ENCODE assay signal across 15 mouse cellular contexts in the genomic region with DNA sequence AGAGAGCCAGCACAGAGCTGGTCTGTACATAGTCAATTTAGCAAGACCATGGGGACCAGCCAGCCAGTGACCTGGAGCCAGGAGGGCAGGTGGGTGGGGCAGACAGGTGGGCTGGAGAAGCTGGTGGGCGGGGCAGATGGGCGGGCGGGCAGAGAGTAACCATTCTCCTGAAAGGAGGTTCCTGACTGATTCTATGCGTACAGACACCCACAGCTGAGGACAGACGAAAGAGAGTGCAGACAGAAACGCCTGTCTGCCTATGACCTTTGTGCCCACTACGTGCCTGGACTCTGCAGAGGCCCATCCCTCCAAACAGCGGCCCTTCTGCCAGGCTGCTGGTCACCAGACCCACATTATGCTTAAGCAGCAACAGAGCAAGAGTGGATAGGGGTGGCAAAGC. TPM values are rescaled to one million over a fixed set of nuclear protein-coding genes. Genes with fewer than 3 reads are reported as not detected.
DNase-seq lines count a peak whose midpoint lies in the region; ATAC-seq and TF ChIP-seq lines count a peak whose summit lies in the region.
"Had no signal": no experiment of that assay in that cellular context is flagged by ENCODE, and none has a peak within 500 bp of the region (broad histone marks: within the 10 kb centered on the region; RNA-seq: fewer than 3 reads in every experiment).

No protein-coding gene starts in this region.

- ATAC-seq in kidney, embryonic 14.5 days (ENCODE audit: low FRiP score, low TSS enrichment): no peak
- ATAC-seq in intestine, postnatal 0 days: 0 out of 2 replicates have a peak, but pooled peaks have one; percentile 19
- peak; percentile 82 for ATAC-seq in liver, embryonic 15.5 days (ENCODE audit: insufficient read depth)
- no peak for ATAC-seq in erythroid progenitor cell, adult 5-6 weeks (replicated peaks; ENCODE audit: low FRiP score, poor library complexity, severe bottlenecking)
- ATAC-seq: forebrain, embryonic 16.5 days; hindbrain, embryonic 16.5 days had no signal

- H3K9me3 ChIP-seq in kidney, embryonic 14.5 days (ENCODE audit: control insufficient read depth, low read length): no peaks in the 10 kb centered on the region
- no peaks in the 10 kb centered on the region for H3K9me3 ChIP-seq in intestine, postnatal 0 days (ENCODE audit: control insufficient read depth)
- no peaks in the 10 kb centered on the region for H3K9me3 ChIP-seq in liver, embryonic 15.5 days (replicated peaks)
- H3K9me3 ChIP-seq: embryonic facial prominence, embryonic 15.5 days had no signal

- TF ChIP-seq CTCF in intestine, postnatal 0 days (IDR thresholded peaks at IDR 0.05; ENCODE audit: low read depth): no peak

- H3K4me3 ChIP-seq in kidney, embryonic 14.5 days (ENCODE audit: low read length): no peak overlapping the region
- no peak overlapping the region for H3K4me3 ChIP-seq in intestine, postnatal 0 days (ENCODE audit: low read depth, low read length)
- no peak overlapping the region for H3K4me3 ChIP-seq in liver, embryonic 15.5 days (replicated peaks)
- H3K4me3 ChIP-seq: embryonic facial prominence, embryonic 15.5 days had no signal

- DNase-seq in kidney, adult 18-20 months: peak; percentile 53
- peak; percentile 77 for DNase-seq in kidney, postnatal 14 days
- DNase-seq in embryo, embryonic 10.5 days (ENCODE audit: low spot score): no peak
- DNase-seq: layer of hippocampus, adult 9-11 months; lung, embryonic 14.5 days; right cerebral cortex, adult 18-20 months had no signal

- WGBS in kidney, embryonic 14.5 days: 24% methylated on average over 5 of the region's 8 CpGs
- WGBS in intestine, postnatal 0 days: 15% methylated on average over 8 of the region's 8 CpGs
- WGBS in liver, embryonic 15.5 days (ENCODE audit: insufficient replicate concordance): 30% methylated on average over 8 of the region's 8 CpGs

- H3K27me3 ChIP-seq in kidney, embryonic 14.5 days (ENCODE audit: control insufficient read depth, insufficient read depth, low read length): 0 out of 2 replicates have a peak, but pooled peaks cover 2% of the 10 kb centered on the region
- no peaks in the 10 kb centered on the region for H3K27me3 ChIP-seq in intestine, postnatal 0 days (replicated peaks; ENCODE audit: control insufficient read depth, insufficient read depth, low read length)
- no peaks in the 10 kb centered on the region for H3K27me3 ChIP-seq in liver, embryonic 15.5 days
- H3K27me3 ChIP-seq: embryonic facial prominence, embryonic 15.5 days had no signal

- no peaks in the 10 kb centered on the region for H3K4me1 ChIP-seq in kidney, embryonic 14.5 days (ENCODE audit: control insufficient read depth, insufficient read depth, low read length)
- H3K4me1 ChIP-seq in intestine, postnatal 0 days (replicated peaks; ENCODE audit: control insufficient read depth, insufficient read depth, low read length): no peaks in the 10 kb centered on the region
- peaks cover 7% of the 10 kb centered on the region; the same call in 1 of the 2 replicates for H3K4me1 ChIP-seq in liver, embryonic 15.5 days (replicated peaks)
- H3K4me1 ChIP-seq: embryonic facial prominence, embryonic 15.5 days had no signal

- H3K4me2 ChIP-seq in kidney, embryonic 14.5 days (replicated peaks; ENCODE audit: low read depth, low read length): no peak overlapping the region
- no peak overlapping the region for H3K4me2 ChIP-seq in intestine, postnatal 0 days (replicated peaks; ENCODE audit: low read depth)
- H3K4me2 ChIP-seq in liver, embryonic 15.5 days: no peak overlapping the region
- H3K4me2 ChIP-seq: embryonic facial prominence, embryonic 15.5 days; lung, embryonic 14.5 days had no signal

- no peak overlapping the region for H3K9ac ChIP-seq in kidney, embryonic 14.5 days (ENCODE audit: low read depth, low read length)
- no peak overlapping the region for H3K9ac ChIP-seq in intestine, postnatal 0 days (ENCODE audit: low read depth, low read length)
- no peak overlapping the region for H3K9ac ChIP-seq in liver, embryonic 15.5 days
- H3K9ac ChIP-seq: embryonic facial prominence, embryonic 15.5 days; lung, embryonic 14.5 days had no signal

- H3K36me3 ChIP-seq in kidney, embryonic 14.5 days (ENCODE audit: control insufficient read depth, insufficient read depth, low read length): no peaks in the 10 kb centered on the region
- no peaks in the 10 kb centered on the region for H3K36me3 ChIP-seq in intestine, postnatal 0 days (ENCODE audit: control insufficient read depth, insufficient read depth)
- no peaks in the 10 kb centered on the region for H3K36me3 ChIP-seq in liver, embryonic 15.5 days (replicated peaks)
- H3K36me3 ChIP-seq: embryonic facial prominence, embryonic 15.5 days had no signal

- H3K27ac ChIP-seq in kidney, embryonic 14.5 days (ENCODE audit: low read depth, low read length): no peak overlapping the region
- no peak overlapping the region for H3K27ac ChIP-seq in intestine, postnatal 0 days (ENCODE audit: low read depth, low read length)
- H3K27ac ChIP-seq in liver, embryonic 15.5 days (replicated peaks): peak overlapping the region; percentile 36; the same call in 1 of the 2 replicates
- H3K27ac ChIP-seq: embryonic facial prominence, embryonic 15.5 days had no signal

RNA-seq across cellular contexts. Expression of a gene that starts 51.5 kb away (rescaled TPM):
- polyA plus RNA-seq in kidney, embryonic 14.5 days (2014; fragmentation: Nextera tagmentation; extraction: Ambion mirVana): 3.8 and 4.9 TPM in 2 replicates
- 1.3 and 1.4 TPM in 2 replicates for polyA plus RNA-seq in intestine, postnatal 0 days (2015; fragmentation: Nextera tagmentation; extraction: Ambion mirVana)
- 0.20 and 0.31 TPM in 2 replicates for polyA plus RNA-seq in liver, embryonic 15.5 days (2015; fragmentation: Nextera tagmentation; extraction: Ambion mirVana)
- total RNA-seq in erythroid progenitor cell, adult 5-6 weeks (2015; ENCODE audit: low replicate concordance): not detected in 2 replicates
- 0.90 TPM in 1 of 2 replicates, not detected in the other for total RNA-seq in erythroid progenitor cell, adult 5-6 weeks (2017; ENCODE audit: low replicate concordance)
- total RNA-seq: common myeloid progenitor, adult 5-6 weeks; monocyte, adult 5-6 weeks had no signal

Comparison
In these comparisons a context has a peak if more than half of its experiments do, and no peak if none do; other contexts are left out.
1. ATAC-seq: peak in intestine, postnatal 0 days (single experiment) and liver, embryonic 15.5 days (single experiment); none in kidney, embryonic 14.5 days (single experiment) and erythroid progenitor cell, adult 5-6 weeks (single experiment).